Mouse (Mus musculus) embryonic fibroblast, embryonic 13.5 days (primary cell): ENCODE measurements around the gene St6galnac5. TPM values are rescaled to one million over a fixed set of nuclear protein-coding genes. Genes with fewer than 3 reads are reported as not detected.
A peak's percentile ranks its signal among the peaks of the same experiment; 100 is the strongest.
"Not testable (repeated sequence)": the region's sequence is repeated elsewhere in the genome, so short reads cannot be mapped to it uniquely, and the experiment has no call there.

Experiments
- H3K27ac ChIP-seq: 2 replicates; pipeline ENCODE4 v1.5.1; 2012; ENCODE audit warnings: low read length, control low read depth, inconsistent platforms; ENCODE audit not compliant: insufficient read depth
- H3K4me1 ChIP-seq: 2 replicates; pipeline ENCODE4 v1.6.1; 2011; ENCODE audit warnings: low read length; ENCODE audit not compliant: control insufficient read depth, insufficient read depth
- H3K4me3 ChIP-seq: 2 replicates; pipeline ENCODE4 v1.5.1; 2011; ENCODE audit warnings: mild to moderate bottlenecking, control low read depth, low read length; ENCODE audit not compliant: insufficient read depth
- CTCF ChIP-seq: IDR thresholded peaks from 2 replicates; pipeline ENCODE4 v1.5.1; 2011; ENCODE audit warnings: mild to moderate bottlenecking, control low read depth, low read length, moderate library complexity, borderline replicate concordance; ENCODE audit not compliant: insufficient read depth
- POLR2A ChIP-seq: IDR thresholded peaks from 2 replicates; pipeline ENCODE4 v1.6.1; 2011; ENCODE audit warnings: low read depth, mild to moderate bottlenecking, control low read depth, low read length, moderate library complexity
- polyA plus RNA-seq: library from polyadenylated mRNA; stranded (reverse); fragments of >200 nt; gene quantifications from 2 replicates; pipeline ENCODE4 v1.2.4, GENCODE M21; 2011; ENCODE audit warnings: low read depth; ENCODE audit not compliant: missing spikeins, insufficient read length

The St6galnac5 gene
- polyA plus RNA-seq, 1 experiment: 0.12 TPM

DNA sequence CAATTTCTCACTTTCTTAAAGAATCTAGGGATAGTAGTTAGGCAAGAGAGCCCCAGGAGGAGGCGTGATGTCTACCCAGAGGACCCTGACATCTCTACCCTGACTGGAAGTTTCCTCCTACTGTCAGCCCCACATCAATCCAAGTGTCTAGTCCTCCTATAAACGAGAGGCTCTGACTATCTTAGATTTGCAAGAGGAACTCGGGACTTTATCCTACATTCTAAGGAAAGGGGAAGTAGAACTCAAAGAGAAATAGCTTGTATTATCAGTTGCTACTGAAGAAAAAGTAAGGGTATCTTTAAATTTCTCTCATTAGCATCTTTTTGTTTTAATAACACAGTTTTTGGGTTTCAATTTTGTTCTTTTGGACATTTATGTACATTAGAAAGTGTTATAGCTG, 161.6 kb downstream of the St6galnac5 start:
- Histone ChIP-seq H3K4me1 (no peaks in the 10 kb centered on the region), H3K27ac (no peak overlapping the region), H3K4me3 (no peak overlapping the region)
- TF ChIP-seq POLR2A (no peak), CTCF (no peak)

DNA sequence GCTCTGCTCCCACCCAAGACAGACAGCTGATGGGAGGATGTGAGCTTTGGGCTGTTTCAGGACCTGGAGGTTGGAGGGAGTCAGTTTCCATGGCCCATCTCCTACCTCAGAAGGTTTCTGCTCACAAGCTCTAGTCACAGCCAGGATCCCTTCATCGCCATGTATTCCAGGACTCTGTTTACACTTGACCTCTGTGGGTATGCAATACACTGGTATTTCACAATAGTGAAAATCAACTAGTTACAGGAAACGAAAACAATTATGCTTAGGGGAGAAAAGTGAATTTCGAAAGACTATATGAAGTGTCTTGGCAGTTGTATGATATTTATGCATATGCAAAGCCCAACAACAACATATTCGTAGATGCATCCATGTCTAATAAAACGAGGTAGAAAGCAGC, 166.9 kb downstream of the St6galnac5 start:
- Histone ChIP-seq H3K4me3 (no peak overlapping the region), H3K27ac (no peak overlapping the region), H3K4me1 (no peaks in the 10 kb centered on the region; the same call in 1 of the 2 replicates)
- TF ChIP-seq CTCF (no peak), POLR2A (no peak)

DNA sequence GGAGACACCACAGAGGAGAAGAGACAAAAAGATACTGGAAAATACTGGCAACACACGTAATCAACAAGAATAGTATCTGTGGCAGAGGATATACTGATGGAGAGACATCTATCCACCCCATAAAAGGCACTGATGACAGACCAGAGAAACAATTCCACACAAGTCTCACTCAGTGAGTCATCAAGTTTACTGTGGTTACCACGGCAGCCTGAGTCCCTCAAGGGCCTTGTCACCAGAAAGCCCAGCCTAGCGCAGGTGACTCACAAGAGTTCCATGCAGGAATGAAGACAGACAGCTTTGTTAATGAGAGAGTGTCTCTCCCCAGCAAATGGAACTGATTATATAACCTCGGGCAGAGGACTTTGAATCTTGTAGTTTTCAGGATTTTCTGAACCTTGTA, 168.1 kb downstream of the St6galnac5 start:
- no peak for TF ChIP-seq CTCF
- no peak for TF ChIP-seq POLR2A
- H3K4me3 ChIP-seq: no peak overlapping the region
- no peaks in the 10 kb centered on the region; the same call in 1 of the 2 replicates for H3K4me1 ChIP-seq
- peak overlapping the region; percentile 85 for H3K27ac ChIP-seq

DNA sequence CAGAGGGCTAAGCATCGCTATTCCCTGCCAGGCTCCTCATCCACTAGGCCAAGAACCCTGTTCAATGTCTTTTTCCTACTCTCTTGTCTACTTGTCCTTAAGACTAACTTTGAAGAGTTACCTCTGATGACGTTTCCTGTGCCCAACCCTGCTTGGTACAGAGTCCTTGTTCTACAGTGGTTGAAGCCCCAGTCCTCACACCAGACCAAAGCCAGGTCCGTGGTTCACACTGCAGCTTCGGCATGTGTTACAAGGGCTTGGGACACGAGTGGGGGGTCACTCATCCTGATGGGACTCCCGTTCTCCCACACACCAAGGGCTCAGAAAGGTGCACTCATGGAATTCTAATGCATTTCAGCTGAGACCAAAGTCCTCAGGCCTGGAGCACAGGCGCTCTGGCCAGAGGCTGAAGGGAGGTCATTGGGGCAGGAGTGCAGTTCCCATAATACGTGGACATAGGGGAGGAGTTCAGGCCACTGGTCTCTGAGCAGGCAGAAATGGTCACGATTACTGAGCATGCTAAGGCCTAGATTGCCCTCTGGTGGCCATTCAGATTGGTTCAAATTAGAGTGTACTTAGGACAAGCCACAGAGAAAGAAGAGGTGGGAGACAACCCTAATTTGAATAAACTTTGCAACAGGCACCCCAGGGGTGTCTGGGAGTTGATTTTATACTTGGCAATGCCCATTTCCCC, 182.2 kb downstream of the St6galnac5 start:
- H3K4me3 ChIP-seq: no peak overlapping the region
- H3K4me1 ChIP-seq: no peaks in the 10 kb centered on the region
- H3K27ac ChIP-seq: no peak overlapping the region
- TF ChIP-seq POLR2A: no peak
- TF ChIP-seq CTCF: no peak

DNA sequence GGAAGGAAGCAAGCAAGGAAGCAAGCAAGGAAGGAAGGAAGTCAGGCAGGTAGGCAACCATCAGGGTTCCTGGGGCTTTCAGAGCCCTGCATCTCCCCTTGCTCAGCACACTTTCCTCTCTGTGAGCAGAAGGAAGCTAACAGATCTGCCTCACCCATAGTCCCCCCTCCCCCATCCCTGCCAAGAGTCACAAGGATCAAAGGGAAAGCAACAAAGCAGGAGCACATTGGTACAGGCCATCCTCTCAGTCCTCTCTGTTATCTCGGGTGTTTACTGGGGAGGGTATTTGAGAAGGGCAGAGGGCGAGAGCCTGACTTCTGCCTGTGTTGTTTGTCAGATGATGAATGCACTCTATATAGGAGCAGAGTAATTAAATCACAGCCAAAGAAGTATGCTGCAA, 184.7 kb downstream of the St6galnac5 start:
- no peaks in the 10 kb centered on the region for H3K4me1 ChIP-seq
- TF ChIP-seq CTCF: no peak
- no peak for TF ChIP-seq POLR2A
- no peak overlapping the region for H3K27ac ChIP-seq
- H3K4me3 ChIP-seq: no peak overlapping the region

DNA sequence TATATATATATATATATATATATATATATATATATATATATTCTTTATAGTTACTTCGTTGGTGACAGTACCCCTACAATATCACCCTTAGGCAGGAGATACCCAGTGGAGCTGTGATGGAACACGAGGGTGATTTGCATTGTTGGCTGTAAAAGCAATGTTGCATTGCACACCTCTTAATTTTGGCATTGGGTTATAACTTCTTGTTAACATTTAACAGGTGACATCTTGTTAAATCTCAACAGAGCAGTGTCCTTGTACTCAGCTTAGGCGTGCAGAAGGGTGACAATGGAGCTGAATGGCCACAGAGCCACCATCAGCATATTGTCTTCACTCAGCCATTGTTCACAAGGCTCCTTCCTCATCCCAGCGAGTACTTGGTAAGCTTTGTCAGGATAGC, 185.8 kb downstream of the St6galnac5 start:
- TF ChIP-seq POLR2A (no peak), CTCF (no peak)
- Histone ChIP-seq H3K27ac (no peak overlapping the region), H3K4me1 (no peaks in the 10 kb centered on the region), H3K4me3 (no peak overlapping the region)

DNA sequence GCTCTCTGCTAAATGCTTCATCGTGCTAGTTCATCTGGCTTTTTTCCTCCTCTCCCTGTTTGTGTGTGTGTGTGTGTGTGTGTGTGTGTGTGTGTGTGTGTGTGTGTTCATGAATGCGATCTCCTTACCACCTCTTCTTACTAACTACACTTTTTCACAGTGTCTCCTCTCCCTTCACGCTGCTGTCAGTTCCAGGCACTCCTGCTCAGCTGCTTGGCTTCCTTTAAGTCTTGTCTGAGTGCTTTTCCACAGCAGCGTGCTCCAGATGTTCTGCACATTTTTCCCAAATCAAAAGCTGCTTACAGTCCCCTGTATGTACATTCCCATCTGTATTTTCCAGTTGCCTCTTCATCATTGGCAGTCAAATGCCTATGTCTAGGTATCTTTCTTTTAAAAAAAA, 189.0 kb downstream of the St6galnac5 start:
- H3K27ac ChIP-seq: no peak overlapping the region
- TF ChIP-seq CTCF: no peak
- no peaks in the 10 kb centered on the region for H3K4me1 ChIP-seq
- H3K4me3 ChIP-seq: no peak overlapping the region

DNA sequence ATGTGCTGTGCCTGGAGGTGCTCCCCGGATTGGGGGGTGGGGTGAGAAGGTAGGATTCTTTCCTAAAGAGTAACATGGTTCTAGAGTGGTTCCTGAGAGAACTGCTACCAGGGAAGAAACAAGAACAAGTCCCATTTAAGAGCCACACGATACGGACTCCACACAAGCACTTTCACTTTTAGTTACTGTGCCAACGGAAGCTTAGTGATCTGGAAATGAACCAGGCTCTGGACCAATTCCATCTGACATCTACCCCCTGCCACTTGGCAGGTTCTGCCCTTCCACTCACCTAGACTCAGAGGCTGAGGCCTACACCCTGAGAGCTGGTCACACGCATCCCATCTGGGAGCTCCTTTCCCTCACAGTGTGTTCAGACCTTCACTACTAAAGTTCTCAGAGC, 189.4 kb downstream of the St6galnac5 start:
- H3K4me3 ChIP-seq: no peak overlapping the region
- TF ChIP-seq POLR2A (no peak), CTCF (no peak)
- H3K4me1 ChIP-seq: no peaks in the 10 kb centered on the region
- H3K27ac ChIP-seq: no peak overlapping the region

DNA sequence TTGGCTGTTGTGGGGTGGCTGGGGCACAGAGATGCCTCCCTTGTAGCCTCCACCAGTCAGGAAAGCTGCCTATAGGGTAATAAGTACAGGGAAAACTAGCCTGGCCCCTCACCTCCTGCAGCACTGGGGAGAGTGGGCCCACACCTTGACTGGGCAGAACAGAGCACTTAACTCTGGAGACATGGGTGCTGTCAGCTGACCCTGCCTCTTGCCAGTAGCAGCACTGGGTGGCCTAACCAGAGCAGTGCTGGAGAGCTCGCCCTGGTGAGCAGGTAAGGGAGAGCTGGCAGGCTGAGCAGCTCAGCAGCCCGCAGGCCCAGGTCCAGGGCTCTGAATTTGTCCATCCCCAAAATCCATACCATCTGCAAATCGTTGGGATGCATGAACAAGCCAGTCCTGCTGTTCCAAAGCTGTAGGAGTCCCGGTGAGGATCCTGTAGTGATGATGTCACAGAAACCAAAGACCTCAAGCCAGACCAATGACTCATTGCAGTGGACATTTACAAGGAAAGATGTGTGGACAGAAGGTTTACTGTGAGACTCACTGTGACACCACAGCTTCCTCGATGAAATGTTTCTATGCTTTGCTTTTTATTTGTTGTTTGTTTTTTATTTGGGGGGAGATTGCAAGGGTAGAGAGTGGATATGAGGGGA, 193.6 kb downstream of the St6galnac5 start:
- H3K4me1 ChIP-seq, H3K4me3 ChIP-seq, H3K27ac ChIP-seq: not testable (repeated sequence)

DNA sequence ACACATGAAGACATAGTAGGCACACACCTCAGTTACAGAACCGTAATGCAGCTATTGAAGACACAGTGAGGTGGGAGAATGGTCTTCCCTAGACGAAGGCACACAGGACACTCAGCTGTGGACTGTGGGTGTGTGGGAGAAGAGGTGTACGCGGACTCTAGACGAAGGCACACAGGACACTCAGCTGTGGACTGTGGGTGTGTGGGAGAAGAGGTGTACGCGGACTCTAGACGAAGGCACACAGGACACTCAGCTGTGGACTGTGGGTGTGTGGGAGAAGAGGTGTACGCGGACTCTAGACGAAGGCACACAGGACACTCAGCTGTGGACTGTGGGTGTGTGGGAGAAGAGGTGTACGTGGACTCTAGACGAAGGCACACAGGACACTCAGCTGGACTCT, 197.7 kb downstream of the St6galnac5 start:
- H3K27ac ChIP-seq, H3K4me1 ChIP-seq, H3K4me3 ChIP-seq: not testable (repeated sequence)
